Mouse (Mus musculus) lung, adult 2 months (tissue): ENCODE results near the gene Smg9. TPM values are rescaled to one million over a fixed set of nuclear protein-coding genes. Genes with fewer than 3 reads are reported as not detected.

Experiments
- DNase-seq: peaks from one replicate; pipeline ENCODE4 v3.0.0; 2022
- H3K4me1 ChIP-seq: fragments of 200-500 bp; 2 replicates; pipeline ENCODE4 v1.6.1; 2011; ENCODE audit warnings: low read length; ENCODE audit not compliant: control insufficient read depth, insufficient read depth
- H3K4me3 ChIP-seq: fragments of 200-500 bp; replicated peaks from 2 replicates; pipeline ENCODE3; 2011; ENCODE audit warnings: low read depth, mild to moderate bottlenecking, control low read depth, low read length; ENCODE audit errors: extremely low read depth
- CTCF ChIP-seq: fragments of 200-500 bp; IDR thresholded peaks from 2 replicates; pipeline ENCODE4 v1.5.1; 2011; ENCODE audit warnings: mild to moderate bottlenecking, low read length, control low read depth; ENCODE audit not compliant: insufficient read depth
- POLR2A ChIP-seq: fragments of 200-500 bp; IDR thresholded peaks from 2 replicates; pipeline ENCODE4 v1.6.1; 2011; ENCODE audit warnings: low read depth, mild to moderate bottlenecking, control low read depth, low read length, borderline replicate concordance; ENCODE audit errors: extremely low read depth
- WGBS: fragments of 180-500 bp; shearing (Covaris S2); methylation state at CpG from one replicate; pipeline ENCODE4 v1.1.7; 2018; 5-methylcytosine and 5-hydroxymethylcytosine counted together
- polyA plus RNA-seq: library from polyadenylated mRNA; depleted of rRNA; stranded (reverse); fragments of >200 nt; gene quantifications from 2 replicates; pipeline ENCODE4 v1.2.3, GENCODE M21; 2012

Gene Smg9
- polyA plus RNA-seq, 1 experiment, result 58.4 TPM

DNA sequence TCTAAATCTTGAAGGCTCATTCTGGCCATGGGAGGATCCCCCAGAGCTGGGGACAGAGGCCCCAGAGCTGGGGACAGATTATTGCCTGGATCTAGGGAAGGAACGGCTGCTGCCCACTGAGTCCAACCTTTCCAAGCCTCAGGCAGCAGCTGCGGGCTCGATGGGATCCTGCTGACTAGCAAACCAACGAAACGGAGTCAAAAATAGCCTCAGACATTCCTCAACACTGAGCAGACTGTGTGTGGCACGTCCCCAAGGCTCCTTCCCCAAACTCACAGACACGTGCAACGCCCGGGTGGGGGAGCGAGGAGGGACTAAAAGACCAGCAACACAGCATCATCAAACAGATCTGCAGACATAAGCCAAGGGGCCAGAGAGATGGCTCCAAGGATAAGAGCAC is 38.6 kb downstream of the Smg9 start:
- TF ChIP-seq POLR2A, result no peak
- TF ChIP-seq CTCF, result no peak
- H3K4me1 ChIP-seq, result no peaks in the 10 kb centered on the region
- WGBS, result 55% methylated on average over 10 of the region's 10 CpGs
- no peak overlapping the region for H3K4me3 ChIP-seq
- DNase-seq, result no peak

DNA sequence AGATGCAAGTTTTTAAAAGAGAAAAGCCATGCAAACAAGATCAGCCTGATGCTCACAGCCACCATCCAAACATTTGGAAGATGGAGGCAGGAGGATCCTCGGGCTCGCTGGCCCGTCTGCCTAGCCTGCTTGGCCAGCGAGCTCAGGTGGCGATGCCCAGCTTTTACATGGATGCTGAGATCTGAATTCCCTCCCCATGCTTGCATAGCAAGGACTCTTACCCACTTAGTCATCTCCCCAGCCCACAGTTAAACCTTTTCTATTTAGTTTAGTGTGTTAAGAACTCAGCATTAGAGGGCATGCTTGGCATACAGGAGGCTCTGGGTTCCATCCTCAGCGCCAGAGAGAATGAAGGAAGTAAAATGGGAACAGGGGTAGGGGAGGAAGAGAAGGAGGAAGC is 39.8 kb downstream of the Smg9 start:
- no peaks in the 10 kb centered on the region for H3K4me1 ChIP-seq
- no peak for DNase-seq
- WGBS, result 70% methylated on average over 6 of the region's 6 CpGs
- no peak for TF ChIP-seq CTCF
- no peak for TF ChIP-seq POLR2A
- no peak overlapping the region for H3K4me3 ChIP-seq

DNA sequence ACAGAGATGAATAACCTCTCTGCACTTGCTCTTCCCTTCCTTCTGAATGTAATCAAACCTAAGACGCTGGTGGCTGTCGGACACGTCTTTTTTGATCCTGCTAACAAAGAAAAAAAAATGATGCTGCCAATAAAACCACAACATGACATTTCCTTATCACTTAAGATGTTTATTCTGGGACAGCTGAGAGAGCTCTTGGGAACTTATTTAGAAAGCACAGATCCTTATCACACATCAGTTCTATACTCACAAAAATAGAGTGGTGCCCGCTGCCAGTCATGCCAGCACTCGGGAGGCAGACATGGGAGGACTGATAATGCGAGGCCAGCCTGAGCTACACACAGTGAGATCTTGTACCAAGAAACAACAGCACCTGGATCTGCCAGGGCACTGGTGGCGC is 40.5 kb downstream of the Smg9 start:
- no peak for DNase-seq
- TF ChIP-seq CTCF (no peak), POLR2A (no peak)
- H3K4me1 ChIP-seq, result no peaks in the 10 kb centered on the region
- no peak overlapping the region for H3K4me3 ChIP-seq
- 38% methylated on average over 7 of the region's 7 CpGs for WGBS

DNA sequence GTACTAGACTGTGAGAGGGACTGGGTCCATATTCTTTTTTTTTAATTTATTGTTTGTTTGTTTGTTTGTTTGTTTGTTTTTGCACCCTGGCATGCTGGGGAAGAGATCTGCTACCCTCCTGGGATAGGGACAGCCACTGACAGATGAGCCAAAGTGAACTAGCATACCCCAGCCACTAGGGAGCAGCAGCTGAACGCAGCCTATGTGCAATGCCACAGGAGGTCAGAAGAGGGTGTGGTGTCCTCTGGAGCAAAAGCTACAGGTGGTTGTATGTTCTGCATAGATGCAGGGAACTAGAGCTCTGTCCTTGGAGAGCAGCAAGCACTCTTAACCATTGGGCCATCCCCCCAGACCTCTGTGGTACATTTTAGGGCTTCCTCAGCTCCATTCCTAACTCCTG is 42.4 kb downstream of the Smg9 start:
- 0% methylated on average over 1 of the region's 1 CpGs for WGBS
- peak; percentile 65 for DNase-seq
- H3K4me3 ChIP-seq, result no peak overlapping the region
- H3K4me1 ChIP-seq, result no peaks in the 10 kb centered on the region
- TF ChIP-seq POLR2A (no peak), CTCF (peak; percentile 100)

DNA sequence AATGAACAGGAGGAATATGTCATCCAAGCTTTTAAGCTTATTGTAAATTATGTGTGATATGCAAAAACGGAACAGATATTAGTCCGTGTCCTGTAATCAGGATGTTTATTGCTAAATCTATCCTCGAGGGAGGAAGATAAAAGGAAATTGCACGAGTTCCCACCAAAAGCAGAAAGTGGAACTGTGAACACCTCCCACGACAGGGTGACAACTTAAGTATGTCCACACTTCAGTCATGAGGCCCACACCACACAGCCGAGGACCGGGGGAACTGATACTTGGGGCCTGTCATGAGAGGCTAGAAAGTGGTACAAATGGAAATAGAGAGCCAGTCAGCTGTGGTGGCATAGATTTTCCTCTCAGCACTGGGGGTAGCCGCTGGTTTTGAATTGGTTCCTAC is 42.9 kb downstream of the Smg9 start:
- H3K4me1 ChIP-seq, result no peaks in the 10 kb centered on the region
- TF ChIP-seq CTCF (no peak), POLR2A (no peak)
- no peak overlapping the region for H3K4me3 ChIP-seq
- no peak for DNase-seq
- 48% methylated on average over 8 of the region's 8 CpGs for WGBS

DNA sequence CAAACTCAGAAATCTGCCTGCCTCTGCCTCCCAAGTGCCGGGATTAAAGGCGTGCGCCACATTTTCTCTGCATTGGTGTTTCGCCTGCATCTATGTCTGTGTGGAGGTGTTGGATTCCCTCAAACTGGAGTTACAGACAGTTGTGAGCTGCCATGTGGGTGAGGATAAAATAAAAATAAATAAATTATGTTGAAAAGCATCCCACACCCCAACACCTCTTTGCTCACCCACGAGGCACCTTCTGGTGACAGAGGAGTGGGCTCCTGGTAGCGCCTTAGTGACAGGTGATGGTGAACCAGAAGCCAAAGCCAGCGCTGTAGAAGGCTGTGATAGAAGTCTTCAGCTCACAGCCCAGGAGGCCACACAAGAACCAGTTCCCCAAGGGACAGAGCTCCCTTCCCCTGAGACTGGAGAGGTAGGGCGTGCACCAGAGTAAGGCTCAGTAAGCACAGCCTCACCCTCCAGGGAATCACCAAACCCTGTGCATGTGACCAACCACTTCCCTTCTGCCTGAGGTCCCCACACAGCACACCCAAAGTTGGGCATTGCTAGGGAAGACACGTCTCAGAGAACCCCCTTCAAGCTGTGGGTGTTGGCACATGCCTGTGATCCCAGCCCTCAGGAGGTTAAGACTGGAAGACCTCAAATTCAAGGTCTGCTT is 46.0 kb downstream of the Smg9 start:
- WGBS, result 81% methylated on average over 9 of the region's 9 CpGs
- DNase-seq, result no peak
- TF ChIP-seq POLR2A (peak; percentile 6; the same call in 1 of the 2 replicates), CTCF (no peak)
- no peak overlapping the region for H3K4me3 ChIP-seq
- H3K4me1 ChIP-seq, result no peaks in the 10 kb centered on the region

DNA sequence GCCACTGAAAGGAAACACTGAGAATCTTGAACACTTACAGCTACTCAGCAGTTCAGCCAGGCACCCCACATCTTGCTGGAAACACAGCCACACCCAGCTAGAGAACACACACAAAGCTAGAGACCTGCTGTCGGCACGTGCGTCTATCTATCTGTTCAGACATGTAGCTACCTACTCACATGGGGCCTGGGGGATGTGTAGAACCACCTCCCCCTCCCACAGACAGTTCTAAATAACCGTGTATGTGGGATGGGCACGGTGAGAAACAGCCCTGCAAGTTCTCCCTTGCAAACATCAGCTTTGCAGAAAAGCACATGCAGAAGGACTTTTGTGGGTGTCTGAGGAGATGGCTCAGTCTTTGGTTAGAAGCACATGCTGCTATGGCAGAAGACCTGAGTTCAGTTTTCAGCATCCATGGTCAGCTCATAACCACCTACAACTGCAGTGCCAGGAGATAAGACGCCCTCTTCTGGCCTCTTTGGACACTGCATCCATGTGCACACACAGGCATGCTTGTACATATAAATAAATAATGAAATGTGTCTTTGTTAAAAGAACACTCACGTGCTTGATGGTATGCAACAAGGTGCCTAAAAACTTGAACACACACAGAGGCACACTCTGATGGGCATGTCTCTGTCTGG is 47.4 kb downstream of the Smg9 start:
- DNase-seq, result no peak
- TF ChIP-seq POLR2A, result no peak
- TF ChIP-seq CTCF, result 0 out of 2 replicates have a peak, but pooled peaks have one; percentile 2
- H3K4me1 ChIP-seq, result no peaks in the 10 kb centered on the region
- H3K4me3 ChIP-seq, result no peak overlapping the region
- 69% methylated on average over 7 of the region's 7 CpGs for WGBS

DNA sequence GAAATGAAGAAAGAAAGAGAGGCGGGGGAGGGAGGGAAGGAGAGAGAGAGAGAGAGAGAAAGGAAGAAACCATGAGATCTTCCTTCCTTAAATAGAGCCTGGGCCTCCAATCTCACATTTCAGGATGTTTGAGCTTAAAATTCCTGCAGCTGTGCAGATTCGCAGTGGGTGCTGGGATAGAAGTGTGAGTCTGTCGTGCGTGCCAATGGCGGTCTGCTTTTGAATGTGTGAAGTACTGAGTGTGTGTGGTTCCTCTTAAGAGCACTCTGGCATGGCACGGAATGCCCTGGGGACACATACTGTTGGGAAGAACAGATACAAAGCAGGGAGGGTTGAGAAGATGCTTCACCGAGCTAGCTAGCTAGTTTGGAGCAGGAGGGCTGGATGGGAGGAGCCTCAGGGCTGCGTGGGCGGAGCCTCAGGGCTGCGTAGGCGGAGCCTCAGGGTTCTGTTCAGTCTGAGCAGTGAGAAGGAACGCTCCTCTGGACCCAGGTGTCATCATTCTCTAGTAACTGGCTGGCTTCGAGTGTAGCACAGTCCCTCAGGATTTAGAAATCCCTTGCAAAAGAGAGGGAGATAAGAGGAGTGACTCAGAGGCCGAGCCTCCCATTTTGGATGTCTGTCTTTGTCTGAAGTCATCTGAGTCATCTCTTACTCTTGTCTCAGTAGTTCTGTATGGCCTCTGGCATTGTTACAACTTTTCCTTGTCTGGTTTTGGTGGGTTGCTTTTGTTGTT is 49.5 kb downstream of the Smg9 start:
- WGBS, result 47% methylated on average over 14 of the region's 14 CpGs
- TF ChIP-seq CTCF (no peak), POLR2A (no peak)
- no peak overlapping the region for H3K4me3 ChIP-seq
- H3K4me1 ChIP-seq, result no peaks in the 10 kb centered on the region
- no peak for DNase-seq

DNA sequence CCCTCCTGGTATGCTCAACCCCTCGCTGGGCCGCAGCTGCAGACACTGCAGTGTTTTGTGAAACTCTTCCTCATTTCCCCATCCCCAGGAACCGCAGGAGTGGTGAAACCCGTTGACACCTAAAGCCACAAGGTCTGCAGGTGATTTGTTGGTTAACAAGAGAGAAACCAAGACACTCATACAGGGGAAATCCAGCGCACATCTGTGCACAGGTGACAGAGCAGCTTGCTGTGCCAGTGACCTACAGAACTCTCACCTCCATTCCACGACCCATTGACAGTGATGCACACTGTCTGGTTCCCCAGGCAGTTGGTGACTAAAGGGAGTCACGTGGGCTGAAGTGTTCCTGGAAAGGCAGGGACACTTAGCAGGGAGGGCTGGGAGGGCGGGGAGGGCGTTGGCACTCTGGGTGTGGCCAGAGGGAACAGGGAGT is 51.2 kb downstream of the Smg9 start:
- WGBS, result 60% methylated on average over 9 of the region's 9 CpGs
- DNase-seq, result no peak
- H3K4me1 ChIP-seq, result no peaks in the 10 kb centered on the region
- no peak overlapping the region for H3K4me3 ChIP-seq
- no peak for TF ChIP-seq POLR2A
- TF ChIP-seq CTCF, result no peak

DNA sequence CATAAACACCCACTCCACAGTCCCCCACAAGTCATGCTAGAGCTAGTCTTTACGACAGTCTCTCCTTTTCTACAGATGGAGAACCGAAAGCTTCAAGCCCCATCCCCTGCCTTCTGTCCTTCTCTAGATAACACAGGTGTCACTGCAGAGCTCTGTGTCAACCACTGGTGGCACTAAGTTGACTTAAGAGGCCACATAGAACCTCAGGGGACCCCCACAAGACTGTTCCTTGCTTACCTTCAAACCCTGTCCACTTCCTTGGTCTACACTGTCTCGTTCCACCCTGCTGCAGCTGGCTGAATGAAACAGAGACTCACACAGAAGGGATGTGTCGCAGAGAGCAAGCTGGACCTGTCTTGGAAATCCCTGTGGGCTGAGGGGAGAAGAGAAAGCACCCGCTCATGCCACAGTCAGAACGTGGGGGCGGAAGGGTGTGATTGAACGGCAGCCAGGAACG is 52.5 kb downstream of the Smg9 start, which contains the start of gene Irgc1:
TSS of gene Irgc1 (minus strand) at position 443 of the 457 bp plus-strand sequence.
- 57% methylated on average over 9 of the region's 9 CpGs for WGBS
- no peak for TF ChIP-seq POLR2A
- Histone ChIP-seq H3K4me1 (no peaks in the 10 kb centered on the region), H3K4me3 (no peak within 1 kb of the TSS)
- no peak for DNase-seq

DNA sequence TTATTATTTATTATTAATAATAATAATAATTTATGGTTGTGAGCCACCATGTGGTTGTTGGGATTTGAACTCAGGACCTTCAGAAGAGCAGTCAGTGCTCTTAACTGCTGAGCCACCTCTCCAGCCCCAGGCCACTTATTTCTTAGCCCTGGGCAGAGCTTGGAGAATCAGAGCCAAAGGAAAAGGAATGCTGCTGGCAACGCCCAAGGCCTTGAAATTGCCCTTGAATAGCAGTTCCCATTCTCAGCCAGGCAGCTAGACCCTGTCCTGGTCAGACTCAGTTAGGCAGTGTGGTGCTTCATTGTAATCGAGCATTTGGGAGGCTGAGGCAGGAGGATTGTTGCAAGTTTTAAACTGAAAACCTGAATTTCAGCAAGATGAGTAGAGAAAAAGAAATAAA is 54.8 kb downstream of the Smg9 start:
- WGBS, result 76% methylated on average over 2 of the region's 2 CpGs
- Histone ChIP-seq H3K4me1 (peaks cover 6% of the 10 kb centered on the region), H3K4me3 (no peak overlapping the region)
- TF ChIP-seq CTCF (no peak), POLR2A (no peak)
- no peak for DNase-seq
